Mouse (Mus musculus) embryonic facial prominence, embryonic 14.5 days (tissue): ENCODE results near the gene Snx30. TPM values are rescaled to one million over a fixed set of nuclear protein-coding genes. Genes with fewer than 3 reads are reported as not detected.

Source experiments
- ATAC-seq: fragments of 200-750 bp; cut with Nextera tagmentation; 2 replicates; pipeline ENCODE4 v1.8.0; 2017; ENCODE audit warnings: low read depth, moderate number of reproducible peaks, moderate TSS enrichment
- DNase-seq: peaks from one replicate; pipeline ENCODE4 v3.0.0-alpha.2; 2015; ENCODE audit warnings: low spot score
- H3K27ac ChIP-seq: fragments of 300-500 bp; sonication (generic); replicated peaks from 2 replicates; pipeline ENCODE4 v1.5.1; 2014; ENCODE audit warnings: low read depth, mild to moderate bottlenecking, low read length, moderate library complexity
- H3K27me3 ChIP-seq: fragments of 300-500 bp; sonication (generic); replicated peaks from 2 replicates; pipeline ENCODE4 v1.6.1; 2014; ENCODE audit warnings: low read length; ENCODE audit not compliant: control insufficient read depth, insufficient read depth
- H3K36me3 ChIP-seq: fragments of 300-500 bp; sonication (generic); 2 replicates; pipeline ENCODE4 v1.6.1; 2014; ENCODE audit warnings: low read length, mixed read lengths; ENCODE audit not compliant: control insufficient read depth, insufficient read depth
- H3K4me1 ChIP-seq: fragments of 300-500 bp; sonication (generic); 2 replicates; pipeline ENCODE4 v1.6.1; 2014; ENCODE audit warnings: antibody characterized with exemption, low read length; ENCODE audit not compliant: control insufficient read depth, insufficient read depth
- H3K4me2 ChIP-seq: fragments of 300-500 bp; sonication (generic); 2 replicates; pipeline ENCODE4 v1.6.1; 2014; ENCODE audit warnings: low read depth, mild to moderate bottlenecking, low read length, moderate library complexity, mixed read lengths
- H3K4me3 ChIP-seq: fragments of 300-500 bp; sonication (generic); 2 replicates; pipeline ENCODE4 v1.5.1; 2014; ENCODE audit warnings: low read depth, mild to moderate bottlenecking, low read length
- H3K9ac ChIP-seq: fragments of 300-500 bp; sonication (generic); 2 replicates; pipeline ENCODE4 v1.6.1; 2014; ENCODE audit warnings: low read depth, mild to moderate bottlenecking, low read length, moderate library complexity, mixed read lengths
- H3K9me3 ChIP-seq: fragments of 300-500 bp; sonication (generic); 2 replicates; pipeline ENCODE4 v1.6.1; 2016; ENCODE audit warnings: low read length; ENCODE audit not compliant: control insufficient read depth
- WGBS: fragments of 180-500 bp; shearing (Covaris S2); extraction: QIAGEN DNeasy Blood & Tissue Kit; methylation state at CpG from one replicate; pipeline ENCODE4 v1.1.7; 2014; 5-methylcytosine and 5-hydroxymethylcytosine counted together
- polyA plus RNA-seq: library from polyadenylated mRNA; unstranded; fragments of >200 nt; fragmentation: Nextera tagmentation; extraction: Ambion mirVana; gene quantifications from 2 replicates; pipeline ENCODE4 v1.2.1, GENCODE M21; 2014

The Snx30 gene
- polyA plus RNA-seq, 1 experiment from 2014 or later, result 14.1 TPM

- ATAC-seq, result no peak
- no peaks in the 10 kb centered on the region for H3K27me3 ChIP-seq
- H3K27ac ChIP-seq, result no peak overlapping the region
- H3K4me1 ChIP-seq, result peaks cover 20% of the 10 kb centered on the region
- no peak overlapping the region for H3K4me3 ChIP-seq
- 0 out of 2 replicates have a peak, but pooled peaks cover 4% of the 10 kb centered on the region for H3K36me3 ChIP-seq
- no peak for DNase-seq
- 0 out of 2 replicates have a peak, but pooled peaks cover 3% of the 10 kb centered on the region for H3K9me3 ChIP-seq
- WGBS, result 86% methylated on average over 3 of the region's 3 CpGs
- no peak overlapping the region for H3K9ac ChIP-seq
- no peak overlapping the region for H3K4me2 ChIP-seq
Measured at GRCm38 (mm10) chr4:59845245-59845637, 39.6 kb downstream of the Snx30 start.

- Histone ChIP-seq H3K4me3 (no peak overlapping the region), H3K4me1 (peaks cover 16% of the 10 kb centered on the region), H3K27me3 (no peaks in the 10 kb centered on the region), H3K4me2 (no peak overlapping the region), H3K27ac (no peak overlapping the region), H3K36me3 (0 out of 2 replicates have a peak, but pooled peaks cover 4% of the 10 kb centered on the region), H3K9ac (no peak overlapping the region), H3K9me3 (peaks cover 7% of the 10 kb centered on the region; the same call in 1 of the 2 replicates)
- DNase-seq (no peak), ATAC-seq (no peak)
- 85% methylated on average over 5 of the region's 5 CpGs for WGBS
Measured at GRCm38 (mm10) chr4:59847447-59847846, 41.8 kb downstream of the Snx30 start.

- 0 out of 2 replicates have a peak, but pooled peaks cover 4% of the 10 kb centered on the region for H3K36me3 ChIP-seq
- no peak overlapping the region for H3K27ac ChIP-seq
- 75% methylated on average over 2 of the region's 2 CpGs for WGBS
- H3K27me3 ChIP-seq, result no peaks in the 10 kb centered on the region
- no peak overlapping the region for H3K9ac ChIP-seq
- no peak overlapping the region for H3K4me2 ChIP-seq
- H3K4me3 ChIP-seq, result no peak overlapping the region
- no peaks in the 10 kb centered on the region for H3K4me1 ChIP-seq
- ATAC-seq (peak; percentile 38; the same call in 1 of the 2 replicates), DNase-seq (peak; percentile 65)
- peaks cover 7% of the 10 kb centered on the region; the same call in 1 of the 2 replicates for H3K9me3 ChIP-seq
Measured at GRCm38 (mm10) chr4:59850181-59850580, 44.5 kb downstream of the Snx30 start.

- Histone ChIP-seq H3K9ac (no peak overlapping the region), H3K4me3 (no peak overlapping the region), H3K4me1 (no peaks in the 10 kb centered on the region), H3K36me3 (0 out of 2 replicates have a peak, but pooled peaks cover 4% of the 10 kb centered on the region), H3K4me2 (no peak overlapping the region), H3K27ac (no peak overlapping the region), H3K9me3 (peaks cover 4% of the 10 kb centered on the region; the same call in 1 of the 2 replicates), H3K27me3 (no peaks in the 10 kb centered on the region)
- DNase-seq (no peak), ATAC-seq (no peak)
- 77% methylated on average over 5 of the region's 5 CpGs for WGBS
Measured at GRCm38 (mm10) chr4:59850886-59851623, 45.4 kb downstream of the Snx30 start.

GRCm38 (mm10) chr4:59853155-59853554, 47.5 kb downstream of the Snx30 start:
- Histone ChIP-seq H3K9ac (no peak overlapping the region), H3K4me1 (no peaks in the 10 kb centered on the region), H3K36me3 (peaks cover 10% of the 10 kb centered on the region; the same call in 1 of the 2 replicates), H3K4me3 (no peak overlapping the region), H3K9me3 (peaks cover 4% of the 10 kb centered on the region; the same call in 1 of the 2 replicates), H3K4me2 (no peak overlapping the region), H3K27me3 (no peaks in the 10 kb centered on the region), H3K27ac (no peak overlapping the region)
- WGBS, result 96% methylated on average over 7 of the region's 7 CpGs
- ATAC-seq (no peak), DNase-seq (no peak)

GRCm38 (mm10) chr4:59859693-59860425, 54.2 kb downstream of the Snx30 start:
- peaks cover 10% of the 10 kb centered on the region; the same call in 1 of the 2 replicates for H3K36me3 ChIP-seq
- H3K4me1 ChIP-seq, result no peaks in the 10 kb centered on the region
- H3K9ac ChIP-seq, result no peak overlapping the region
- no peaks in the 10 kb centered on the region for H3K9me3 ChIP-seq
- H3K27ac ChIP-seq, result no peak overlapping the region
- no peaks in the 10 kb centered on the region for H3K27me3 ChIP-seq
- WGBS, result 61% methylated on average over 16 of the region's 16 CpGs
- H3K4me3 ChIP-seq, result no peak overlapping the region
- no peak overlapping the region for H3K4me2 ChIP-seq
- ATAC-seq, result peak; percentile 88
- peak; percentile 75 for DNase-seq

- Histone ChIP-seq H3K4me2 (no peak overlapping the region), H3K9me3 (no peaks in the 10 kb centered on the region), H3K4me1 (no peaks in the 10 kb centered on the region), H3K27ac (no peak overlapping the region), H3K27me3 (no peaks in the 10 kb centered on the region), H3K4me3 (no peak overlapping the region), H3K9ac (no peak overlapping the region), H3K36me3 (peaks cover 10% of the 10 kb centered on the region; the same call in 1 of the 2 replicates)
- DNase-seq, result no peak
- ATAC-seq, result peak; percentile 20; the same call in 1 of the 2 replicates
- WGBS, result 58% methylated on average over 2 of the region's 2 CpGs
Measured at GRCm38 (mm10) chr4:59860431-59860830, 54.8 kb downstream of the Snx30 start.

- H3K9me3 ChIP-seq, result no peaks in the 10 kb centered on the region
- peaks cover 10% of the 10 kb centered on the region; the same call in 1 of the 2 replicates for H3K36me3 ChIP-seq
- no peak overlapping the region for H3K4me2 ChIP-seq
- H3K9ac ChIP-seq, result no peak overlapping the region
- no peak overlapping the region for H3K27ac ChIP-seq
- WGBS, result 38% methylated on average over 4 of the region's 4 CpGs
- H3K4me1 ChIP-seq, result no peaks in the 10 kb centered on the region
- H3K4me3 ChIP-seq, result no peak overlapping the region
- ATAC-seq, result no peak
- no peak for DNase-seq
- H3K27me3 ChIP-seq, result no peaks in the 10 kb centered on the region
Measured at GRCm38 (mm10) chr4:59861871-59862270, 56.2 kb downstream of the Snx30 start.
